Mouse (Mus musculus): Measurements from ENCODE around the gene Ttc26. TPM values are rescaled to one million over a fixed set of nuclear protein-coding genes. Genes with fewer than 3 reads are reported as not detected.

The Ttc26 gene
- total RNA-seq, 1 experiment = 4.2 TPM

DNA sequence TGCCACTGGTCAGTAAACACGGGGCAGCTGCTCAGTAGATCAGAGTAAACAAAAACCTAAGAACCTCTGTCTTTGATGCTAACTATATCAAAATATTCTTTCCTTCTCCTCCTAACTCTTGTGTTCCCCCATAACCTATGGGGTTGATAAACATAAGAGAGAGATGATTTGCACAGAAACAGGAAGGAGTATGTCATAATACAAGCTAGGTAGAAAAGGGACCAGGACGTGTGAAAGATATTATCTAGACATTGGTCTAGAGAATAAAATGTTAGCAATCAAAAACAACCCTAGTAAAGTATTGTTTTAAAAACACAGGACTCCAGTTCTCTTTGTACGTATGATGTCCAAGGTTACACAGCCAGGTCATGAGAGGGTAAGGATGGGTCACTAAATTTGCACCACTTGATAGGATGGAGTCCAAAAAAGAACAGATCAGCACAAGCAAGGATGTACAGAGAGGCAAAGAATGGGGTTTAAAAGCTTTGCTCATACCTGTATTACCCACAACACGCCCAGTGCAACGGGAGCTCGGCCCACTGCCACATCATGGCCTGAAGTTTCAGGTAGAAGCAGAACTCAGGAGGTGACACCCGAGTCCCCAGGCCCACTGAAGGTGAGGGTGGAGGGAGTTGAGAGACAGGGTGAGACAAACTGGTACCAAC, 37.1 kb upstream of the Ttc26 start:
- in situ Hi-C loops (cut with MboI; ENCODE audit: low sequenced_read_pairs in 2 of 2, unreplicated experiment in 2 of 2) = no loop called here

DNA sequence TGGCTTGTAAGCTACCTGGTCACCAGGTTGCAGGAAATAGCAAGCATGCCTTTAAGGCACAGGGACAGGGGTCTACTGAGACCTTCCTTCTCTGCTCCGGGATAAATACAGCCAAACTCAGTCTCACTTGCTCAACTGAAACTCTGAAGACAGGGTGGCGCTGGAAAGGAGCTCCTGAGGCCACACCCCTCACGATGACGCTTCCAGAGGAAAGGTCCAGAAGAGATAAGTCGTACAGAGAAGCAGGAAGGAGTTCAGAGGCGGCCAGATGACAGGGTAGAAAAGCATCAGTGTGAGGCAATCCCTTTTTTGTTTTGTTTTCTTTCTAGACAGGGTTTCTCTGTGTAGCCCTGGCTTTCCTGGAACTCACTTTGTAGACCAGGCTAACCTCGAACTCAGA, 35.5 kb upstream of the Ttc26 start:
- Histone ChIP-seq H3K27ac (ENCODE audit: insufficient read depth, low read depth, low read length, poor library complexity, severe bottlenecking) (no peak overlapping the region), H3K9me3 (ENCODE audit: control insufficient read depth, insufficient read depth, low read depth, low read length) (no peaks in the 10 kb centered on the region), H3K9ac (ENCODE audit: insufficient read depth, low read depth, low read length, poor library complexity, severe bottlenecking) (no peak overlapping the region), H3K4me3 (ENCODE audit: insufficient read depth in 1 of 2, low read depth in 1 of 2, low read length in 2 of 2, poor library complexity in 1 of 2, severe bottlenecking in 1 of 2) (no peak overlapping the region), H3K4me1 (ENCODE audit: control insufficient read depth in 2 of 2, insufficient read depth in 2 of 2, low read length in 2 of 2, poor library complexity in 1 of 2) (peaks cover 0 to 3% of the 10 kb centered on the region in 2 experiments; a peak in 1 of 4 replicates), H3K36me3 (ENCODE audit: control insufficient read depth, insufficient read depth, low read length, poor library complexity, severe bottlenecking) (no peaks in the 10 kb centered on the region)
- in situ Hi-C loops (cut with MboI; ENCODE audit: low sequenced_read_pairs in 2 of 2, unreplicated experiment in 2 of 2) = no loop called here
- DNase-seq (ENCODE audit: low read depth, low spot score) = no peak
- TF ChIP-seq ZNF384 (IDR thresholded peaks at IDR 0.05; ENCODE audit: low read depth, low read length) (no peak), CHD2 (IDR thresholded peaks at IDR 0.05; ENCODE audit: low read depth, low read length) (no peak), HCFC1 (IDR thresholded peaks at IDR 0.05; ENCODE audit: borderline replicate concordance, insufficient read depth, low read length) (no peak), ZC3H11A (IDR thresholded peaks at IDR 0.05; ENCODE audit: borderline replicate concordance, low read depth, low read length) (no peak), MAFK (IDR thresholded peaks at IDR 0.05; ENCODE audit: insufficient read depth, low read depth, low read length) (no peak)

More for the DNA sequence above, 37.1 kb upstream of the Ttc26 start:
- Histone ChIP-seq H3K36me3 (ENCODE audit: control insufficient read depth, insufficient read depth, low read length, poor library complexity, severe bottlenecking) (no peaks in the 10 kb centered on the region), H3K9me3 (ENCODE audit: control insufficient read depth, insufficient read depth, low read depth, low read length) (no peaks in the 10 kb centered on the region), H3K9ac (ENCODE audit: insufficient read depth, low read depth, low read length, poor library complexity, severe bottlenecking) (no peak overlapping the region), H3K27ac (ENCODE audit: insufficient read depth, low read depth, low read length, poor library complexity, severe bottlenecking) (no peak overlapping the region), H3K4me3 (ENCODE audit: insufficient read depth in 1 of 2, low read depth in 1 of 2, low read length in 2 of 2, poor library complexity in 1 of 2, severe bottlenecking in 1 of 2) (no peak overlapping the region), H3K4me1 (ENCODE audit: control insufficient read depth in 2 of 2, insufficient read depth in 2 of 2, low read length in 2 of 2, poor library complexity in 1 of 2) (peaks cover 0 to 3% of the 10 kb centered on the region in 2 experiments; a peak in 1 of 4 replicates)
- no peak for TF ChIP-seq ZC3H11A (IDR thresholded peaks at IDR 0.05; ENCODE audit: borderline replicate concordance, low read depth, low read length)
- TF ChIP-seq ZNF384 (IDR thresholded peaks at IDR 0.05; ENCODE audit: low read depth, low read length) = no peak
- no peak for TF ChIP-seq HCFC1 (IDR thresholded peaks at IDR 0.05; ENCODE audit: borderline replicate concordance, insufficient read depth, low read length)
- no peak for TF ChIP-seq CHD2 (IDR thresholded peaks at IDR 0.05; ENCODE audit: low read depth, low read length)
- no peak for TF ChIP-seq MAFK (IDR thresholded peaks at IDR 0.05; ENCODE audit: insufficient read depth, low read depth, low read length)
- DNase-seq (ENCODE audit: low read depth, low spot score) = no peak

GRCm38 (mm10) chr6:38347875-38348274, 33.4 kb upstream of the Ttc26 start:
- no peak overlapping the region for H3K9ac ChIP-seq (ENCODE audit: insufficient read depth, low read depth, low read length, poor library complexity, severe bottlenecking)
- no peaks in the 10 kb centered on the region for H3K9me3 ChIP-seq (ENCODE audit: control insufficient read depth, insufficient read depth, low read depth, low read length)
- DNase-seq (ENCODE audit: low read depth, low spot score) = no peak
- TF ChIP-seq ZNF384 (IDR thresholded peaks at IDR 0.05; ENCODE audit: low read depth, low read length) (no peak), ZC3H11A (IDR thresholded peaks at IDR 0.05; ENCODE audit: borderline replicate concordance, low read depth, low read length) (no peak), CHD2 (IDR thresholded peaks at IDR 0.05; ENCODE audit: low read depth, low read length) (no peak), MAFK (IDR thresholded peaks at IDR 0.05; ENCODE audit: insufficient read depth, low read depth, low read length) (no peak), HCFC1 (IDR thresholded peaks at IDR 0.05; ENCODE audit: borderline replicate concordance, insufficient read depth, low read length) (no peak)
- no peak overlapping the region for H3K4me3 ChIP-seq (ENCODE audit: insufficient read depth in 1 of 2, low read depth in 1 of 2, low read length in 2 of 2, poor library complexity in 1 of 2, severe bottlenecking in 1 of 2)
- peaks cover 0 to 3% of the 10 kb centered on the region in 2 experiments; a peak in 1 of 4 replicates for H3K4me1 ChIP-seq (ENCODE audit: control insufficient read depth in 2 of 2, insufficient read depth in 2 of 2, low read length in 2 of 2, poor library complexity in 1 of 2)
- in situ Hi-C loops (cut with MboI; ENCODE audit: low sequenced_read_pairs in 2 of 2, unreplicated experiment in 2 of 2) = no loop called here
- no peak overlapping the region for H3K27ac ChIP-seq (ENCODE audit: insufficient read depth, low read depth, low read length, poor library complexity, severe bottlenecking)
- H3K36me3 ChIP-seq (ENCODE audit: control insufficient read depth, insufficient read depth, low read length, poor library complexity, severe bottlenecking) = no peaks in the 10 kb centered on the region

- in situ Hi-C loops (cut with MboI; ENCODE audit: low sequenced_read_pairs in 2 of 2, unreplicated experiment in 2 of 2) = no loop called here
- TF ChIP-seq HCFC1 (IDR thresholded peaks at IDR 0.05; ENCODE audit: borderline replicate concordance, insufficient read depth, low read length) = no peak
Measured at GRCm38 (mm10) chr6:38348811-38349453, 32.3 kb upstream of the Ttc26 start.

More at GRCm38 (mm10) chr6:38348811-38349453, 32.3 kb upstream of the Ttc26 start:
- H3K36me3 ChIP-seq (ENCODE audit: control insufficient read depth, insufficient read depth, low read length, poor library complexity, severe bottlenecking) = no peaks in the 10 kb centered on the region
- H3K9me3 ChIP-seq (ENCODE audit: control insufficient read depth, insufficient read depth, low read depth, low read length) = no peaks in the 10 kb centered on the region
- peaks cover 0 to 1% of the 10 kb centered on the region in 2 experiments; a peak in 1 of 4 replicates for H3K4me1 ChIP-seq (ENCODE audit: control insufficient read depth in 2 of 2, insufficient read depth in 2 of 2, low read length in 2 of 2, poor library complexity in 1 of 2)
- H3K27ac ChIP-seq (ENCODE audit: insufficient read depth, low read depth, low read length, poor library complexity, severe bottlenecking) = no peak overlapping the region
- no peak for DNase-seq (ENCODE audit: low read depth, low spot score)
- no peak overlapping the region for H3K4me3 ChIP-seq (ENCODE audit: insufficient read depth in 1 of 2, low read depth in 1 of 2, low read length in 2 of 2, poor library complexity in 1 of 2, severe bottlenecking in 1 of 2)
- no peak overlapping the region for H3K9ac ChIP-seq (ENCODE audit: insufficient read depth, low read depth, low read length, poor library complexity, severe bottlenecking)

Data from ES-E14 (cell line).